Mouse (Mus musculus) megakaryocyte, embryonic 14.5 days (primary cell): ENCODE data around the gene Sgsm3. TPM values are rescaled to one million over a fixed set of nuclear protein-coding genes. Genes with fewer than 3 reads are reported as not detected.

ENCODE experiments used
- H3K27me3 ChIP-seq: replicated peaks from 2 replicates; pipeline ENCODE3; 2012; ENCODE audit warnings: inconsistent platforms
- H3K36me3 ChIP-seq: replicated peaks from 2 replicates; pipeline ENCODE3; 2012; ENCODE audit warnings: low read length, inconsistent platforms, mixed read lengths
- H3K4me1 ChIP-seq: 2 replicates; pipeline ENCODE4 v1.6.1; 2012; ENCODE audit warnings: inconsistent platforms
- H3K4me3 ChIP-seq: replicated peaks from 2 replicates; pipeline ENCODE3; 2012; ENCODE audit warnings: moderate library complexity, mild to moderate bottlenecking, inconsistent platforms
- H3K9me3 ChIP-seq: 2 replicates; pipeline ENCODE4 v1.6.1; 2012; ENCODE audit warnings: inconsistent platforms
- FLI1 ChIP-seq: IDR thresholded peaks from 2 replicates; pipeline ENCODE4 v1.6.1; 2012; ENCODE audit warnings: low read length, inconsistent platforms, mixed read lengths
- GATA1 ChIP-seq: IDR thresholded peaks from 3 replicates; pipeline ENCODE4 v1.6.1; 2012; ENCODE audit warnings: mixed read lengths, low read length, inconsistent platforms, borderline replicate concordance
- polyA plus RNA-seq: library from polyadenylated mRNA; stranded (reverse); fragments of >175 nt; gene quantifications from 2 replicates; pipeline ENCODE4 v1.2.3, GENCODE M21; 2012; ENCODE audit warnings: low replicate concordance; ENCODE audit not compliant: insufficient read depth

The Sgsm3 gene
- polyA plus RNA-seq, 1 experiment, result 8.5 TPM

- TF ChIP-seq FLI1, result no peak
- TF ChIP-seq GATA1, result no peak
- H3K4me1 ChIP-seq, result peaks cover 48% of the 10 kb centered on the region
- H3K4me3 ChIP-seq, result no peak overlapping the region
- no peaks in the 10 kb centered on the region for H3K9me3 ChIP-seq
- H3K36me3 ChIP-seq, result peaks cover 91% of the 10 kb centered on the region
- no peaks in the 10 kb centered on the region for H3K27me3 ChIP-seq
Observed at GRCm38 (mm10) chr15:81007339-81007738, 29.8 kb downstream of the Sgsm3 start.

- Histone ChIP-seq H3K4me1 (peaks cover 50% of the 10 kb centered on the region), H3K9me3 (no peaks in the 10 kb centered on the region), H3K27me3 (no peaks in the 10 kb centered on the region), H3K4me3 (no peak overlapping the region), H3K36me3 (peaks cover 91% of the 10 kb centered on the region)
- no peak for TF ChIP-seq FLI1
- no peak for TF ChIP-seq GATA1
Observed at GRCm38 (mm10) chr15:81007905-81008304, 30.3 kb downstream of the Sgsm3 start.

- H3K36me3 ChIP-seq, result peaks cover 91% of the 10 kb centered on the region
Observed at GRCm38 (mm10) chr15:81008689-81009123, 31.1 kb downstream of the Sgsm3 start.

GRCm38 (mm10) chr15:81010114-81010513 lies 32.5 kb downstream of the Sgsm3 start:
- Histone ChIP-seq H3K4me1 (peaks cover 60% of the 10 kb centered on the region), H3K4me3 (no peak overlapping the region), H3K9me3 (no peaks in the 10 kb centered on the region), H3K36me3 (peaks cover 98% of the 10 kb centered on the region), H3K27me3 (no peaks in the 10 kb centered on the region)
- TF ChIP-seq GATA1 (no peak), FLI1 (no peak)

More at GRCm38 (mm10) chr15:81008689-81009123, 31.1 kb downstream of the Sgsm3 start:
- no peaks in the 10 kb centered on the region for H3K9me3 ChIP-seq
- TF ChIP-seq GATA1 (no peak), FLI1 (no peak)
- no peak overlapping the region for H3K4me3 ChIP-seq
- H3K4me1 ChIP-seq, result peaks cover 50% of the 10 kb centered on the region
- no peaks in the 10 kb centered on the region for H3K27me3 ChIP-seq

- TF ChIP-seq FLI1 (no peak), GATA1 (no peak)
- Histone ChIP-seq H3K4me1 (peaks cover 63% of the 10 kb centered on the region), H3K9me3 (no peaks in the 10 kb centered on the region), H3K27me3 (no peaks in the 10 kb centered on the region), H3K4me3 (peak overlapping the region; percentile 11), H3K36me3 (peaks cover 100% of the 10 kb centered on the region)
Observed at GRCm38 (mm10) chr15:81011523-81011922, 34.0 kb downstream of the Sgsm3 start.

- TF ChIP-seq FLI1 (no peak), GATA1 (no peak)
- peaks cover 69% of the 10 kb centered on the region for H3K4me1 ChIP-seq
- H3K27me3 ChIP-seq, result no peaks in the 10 kb centered on the region
Observed at GRCm38 (mm10) chr15:81012359-81012758, 34.8 kb downstream of the Sgsm3 start.

GRCm38 (mm10) chr15:81013186-81013585 lies 35.6 kb downstream of the Sgsm3 start:
- no peak overlapping the region for H3K4me3 ChIP-seq
- no peak for TF ChIP-seq FLI1
- no peak for TF ChIP-seq GATA1
- H3K9me3 ChIP-seq, result no peaks in the 10 kb centered on the region
- H3K4me1 ChIP-seq, result peaks cover 78% of the 10 kb centered on the region
- H3K27me3 ChIP-seq, result no peaks in the 10 kb centered on the region
- H3K36me3 ChIP-seq, result peaks cover 100% of the 10 kb centered on the region

More at GRCm38 (mm10) chr15:81012359-81012758, 34.8 kb downstream of the Sgsm3 start:
- Histone ChIP-seq H3K36me3 (peaks cover 100% of the 10 kb centered on the region), H3K9me3 (no peaks in the 10 kb centered on the region), H3K4me3 (no peak overlapping the region)

- Histone ChIP-seq H3K4me3 (no peak overlapping the region), H3K9me3 (no peaks in the 10 kb centered on the region), H3K4me1 (peaks cover 74% of the 10 kb centered on the region), H3K27me3 (no peaks in the 10 kb centered on the region), H3K36me3 (peaks cover 100% of the 10 kb centered on the region)
- no peak for TF ChIP-seq FLI1
- no peak for TF ChIP-seq GATA1
Observed at GRCm38 (mm10) chr15:81015068-81015744, 37.6 kb downstream of the Sgsm3 start.

- TF ChIP-seq FLI1, result no peak
- no peak for TF ChIP-seq GATA1
Observed at GRCm38 (mm10) chr15:81016488-81016887, 38.9 kb downstream of the Sgsm3 start.

GRCm38 (mm10) chr15:81017308-81017707 lies 39.7 kb downstream of the Sgsm3 start:
- no peaks in the 10 kb centered on the region for H3K9me3 ChIP-seq
- peaks cover 85% of the 10 kb centered on the region for H3K4me1 ChIP-seq
- no peak overlapping the region for H3K4me3 ChIP-seq
- TF ChIP-seq GATA1 (no peak), FLI1 (no peak)
- H3K27me3 ChIP-seq, result no peaks in the 10 kb centered on the region
- H3K36me3 ChIP-seq, result peaks cover 100% of the 10 kb centered on the region

More at GRCm38 (mm10) chr15:81016488-81016887, 38.9 kb downstream of the Sgsm3 start:
- no peaks in the 10 kb centered on the region for H3K9me3 ChIP-seq
- peaks cover 81% of the 10 kb centered on the region for H3K4me1 ChIP-seq
- H3K36me3 ChIP-seq, result peaks cover 100% of the 10 kb centered on the region
- H3K27me3 ChIP-seq, result no peaks in the 10 kb centered on the region
- H3K4me3 ChIP-seq, result no peak overlapping the region
